Mouse (Mus musculus): Measurements from ENCODE around the gene Ehd1. TPM values are rescaled to one million over a fixed set of nuclear protein-coding genes. Genes with fewer than 3 reads are reported as not detected.
A peak's percentile ranks its signal among the peaks of the same experiment; 100 is the strongest.

Gene Ehd1
- polyA plus RNA-seq, 1 experiment from 2014 or later: 90.8 TPM

GRCm38 (mm10) chr19:6272738-6273137, 3.8 kb upstream of the Ehd1 start:
- H3K4me1 ChIP-seq: peaks cover 14% of the 10 kb centered on the region
- 0 out of 2 replicates have a peak, but pooled peaks cover 4% of the 10 kb centered on the region for H3K27me3 ChIP-seq
- H3K36me3 ChIP-seq: no peaks in the 10 kb centered on the region
- H3K9ac ChIP-seq: no peak overlapping the region
- 86% methylated on average over 4 of the region's 4 CpGs for WGBS
- ATAC-seq (ENCODE audit: low FRiP score): no peak
- H3K27ac ChIP-seq: no peak overlapping the region
- no peak overlapping the region for H3K4me2 ChIP-seq (replicated peaks)
- H3K4me3 ChIP-seq: no peak overlapping the region
- H3K9me3 ChIP-seq (replicated peaks): no peaks in the 10 kb centered on the region

DNA sequence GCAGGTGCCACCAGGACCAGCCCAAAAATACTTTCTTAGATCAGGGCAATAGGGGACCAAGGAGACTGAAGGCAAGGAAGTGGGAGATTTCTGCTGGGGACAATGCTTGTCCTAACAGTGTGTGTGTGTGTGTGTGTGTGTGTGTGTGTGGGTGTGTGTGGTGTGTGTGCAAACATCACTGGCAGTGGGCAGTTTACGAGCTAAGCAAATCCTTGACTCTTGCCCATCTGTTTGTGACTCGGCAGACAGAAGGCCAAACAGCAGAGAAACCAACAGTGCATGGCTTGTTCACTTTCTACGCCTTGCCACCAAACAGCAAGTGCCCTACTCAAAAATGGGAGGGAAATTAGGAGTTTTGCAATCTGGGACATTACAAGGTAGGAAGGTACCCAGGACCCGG, 2.9 kb upstream of the Ehd1 start:
- WGBS: 87% methylated on average over 4 of the region's 4 CpGs
- H3K4me2 ChIP-seq (replicated peaks): no peak overlapping the region
- no peak overlapping the region for H3K4me3 ChIP-seq
- H3K36me3 ChIP-seq: no peaks in the 10 kb centered on the region
- peaks cover 20% of the 10 kb centered on the region for H3K4me1 ChIP-seq
- H3K9ac ChIP-seq: no peak overlapping the region
- ATAC-seq (ENCODE audit: low FRiP score): no peak
- no peaks in the 10 kb centered on the region for H3K9me3 ChIP-seq (replicated peaks)
- 0 out of 2 replicates have a peak, but pooled peaks cover 4% of the 10 kb centered on the region for H3K27me3 ChIP-seq
- H3K27ac ChIP-seq: no peak overlapping the region

GRCm38 (mm10) chr19:6273998-6274608, 2.4 kb upstream of the Ehd1 start:
- 0 out of 2 replicates have a peak, but pooled peaks cover 4% of the 10 kb centered on the region for H3K27me3 ChIP-seq
- H3K4me1 ChIP-seq: peaks cover 25% of the 10 kb centered on the region
- no peak overlapping the region for H3K4me3 ChIP-seq
- WGBS: 94% methylated on average over 13 of the region's 13 CpGs
- no peak overlapping the region for H3K27ac ChIP-seq
- H3K4me2 ChIP-seq (replicated peaks): no peak overlapping the region
- H3K9ac ChIP-seq: no peak overlapping the region
- H3K9me3 ChIP-seq (replicated peaks): no peaks in the 10 kb centered on the region
- no peaks in the 10 kb centered on the region for H3K36me3 ChIP-seq
- no peak for ATAC-seq (ENCODE audit: low FRiP score)

GRCm38 (mm10) chr19:6275740-6276389, 660 bp upstream of the Ehd1 start:
- H3K27me3 ChIP-seq: 0 out of 2 replicates have a peak, but pooled peaks cover 2% of the 10 kb centered on the region
- ATAC-seq (ENCODE audit: low FRiP score): no peak
- H3K9ac ChIP-seq: peak overlapping the region; percentile 57
- peak overlapping the region; percentile 69 for H3K27ac ChIP-seq
- H3K4me1 ChIP-seq: peaks cover 39% of the 10 kb centered on the region
- peak overlapping the region; percentile 78 for H3K4me2 ChIP-seq (replicated peaks)
- 7% methylated on average over 15 of the region's 15 CpGs for WGBS
- no peaks in the 10 kb centered on the region for H3K9me3 ChIP-seq (replicated peaks)
- peaks cover 13% of the 10 kb centered on the region; the same call in 1 of the 2 replicates for H3K36me3 ChIP-seq
- peak overlapping the region; percentile 88 for H3K4me3 ChIP-seq

GRCm38 (mm10) chr19:6277661-6278438, 1.3 kb downstream of the Ehd1 start:
- Histone ChIP-seq H3K9ac (peak overlapping the region; percentile 82), H3K4me3 (peak overlapping the region; percentile 88), H3K36me3 (peaks cover 33% of the 10 kb centered on the region), H3K4me1 (peaks cover 39% of the 10 kb centered on the region), H3K27ac (peak overlapping the region; percentile 0; the same call in 1 of the 2 replicates), H3K27me3 (no peaks in the 10 kb centered on the region), H3K9me3 (replicated peaks) (no peaks in the 10 kb centered on the region), H3K4me2 (replicated peaks) (peak overlapping the region; percentile 78)
- ATAC-seq (ENCODE audit: low FRiP score): no peak
- 7% methylated on average over 10 of the region's 10 CpGs for WGBS

GRCm38 (mm10) chr19:6278439-6279073, 2.0 kb downstream of the Ehd1 start:
- peaks cover 40% of the 10 kb centered on the region for H3K36me3 ChIP-seq
- peaks cover 39% of the 10 kb centered on the region for H3K4me1 ChIP-seq
- WGBS: 47% methylated on average over 6 of the region's 6 CpGs
- peak overlapping the region; percentile 78 for H3K4me2 ChIP-seq (replicated peaks)
- no peak overlapping the region for H3K27ac ChIP-seq
- ATAC-seq (ENCODE audit: low FRiP score): no peak
- no peaks in the 10 kb centered on the region for H3K27me3 ChIP-seq
- H3K4me3 ChIP-seq: peak overlapping the region; percentile 88
- peak overlapping the region; percentile 82 for H3K9ac ChIP-seq
- no peaks in the 10 kb centered on the region for H3K9me3 ChIP-seq (replicated peaks)

DNA sequence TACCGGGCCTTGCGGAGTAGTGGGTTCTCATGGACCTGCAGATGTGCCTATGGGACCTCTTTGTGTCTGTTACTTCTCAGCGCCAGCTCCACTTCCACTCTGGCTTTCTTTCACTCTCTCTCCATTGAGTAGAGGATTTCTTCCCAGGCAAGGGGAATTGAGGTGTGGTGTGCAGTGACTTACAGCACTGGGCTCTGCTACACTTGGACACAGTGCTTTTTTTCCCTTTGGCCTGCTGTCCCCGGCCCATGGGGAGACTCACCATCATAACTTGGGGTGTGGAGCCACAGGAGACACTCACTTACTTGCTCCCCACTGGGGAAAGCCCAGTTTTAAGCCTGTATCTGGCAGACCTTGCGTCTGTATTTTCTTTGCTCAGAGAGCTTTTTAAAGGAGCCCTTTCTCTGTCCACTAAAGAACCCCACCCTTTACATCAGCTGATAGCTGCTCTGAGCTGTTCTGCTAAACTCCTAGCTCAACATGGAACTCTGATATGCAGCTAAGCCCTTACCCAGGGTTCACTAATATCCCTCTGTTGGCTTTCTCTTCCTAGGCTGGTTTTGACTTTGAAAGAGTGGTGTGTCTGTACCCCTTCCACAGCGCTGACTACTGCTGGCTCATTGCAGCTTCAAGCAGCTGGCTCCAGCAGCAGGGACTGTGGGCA, 3.1 kb downstream of the Ehd1 start:
- WGBS: 90% methylated on average over 6 of the region's 6 CpGs
- H3K4me3 ChIP-seq: peak overlapping the region; percentile 14; the same call in 1 of the 2 replicates

DNA sequence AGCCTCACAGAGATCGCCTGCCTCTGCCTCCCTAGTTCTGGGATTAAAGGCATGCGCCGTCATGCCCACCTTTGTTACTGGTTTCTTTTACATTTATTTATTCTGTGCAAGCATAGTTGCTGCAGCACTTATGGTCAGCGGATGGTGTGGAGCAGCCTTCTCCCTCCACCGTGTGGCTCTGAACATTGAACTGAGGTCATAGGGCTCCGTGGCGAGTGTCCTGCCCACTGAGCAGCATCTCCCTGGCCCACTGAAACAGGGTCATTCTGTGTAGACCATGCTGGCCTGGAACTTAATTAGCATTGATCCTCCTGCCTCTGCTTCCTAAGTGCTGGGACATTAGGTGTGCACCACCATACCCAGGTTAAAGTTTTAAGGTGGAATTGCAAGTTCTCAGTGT, 4.0 kb downstream of the Ehd1 start:
- Histone ChIP-seq H3K27me3 (no peaks in the 10 kb centered on the region), H3K4me1 (peaks cover 34% of the 10 kb centered on the region), H3K9me3 (replicated peaks) (no peaks in the 10 kb centered on the region), H3K4me3 (no peak overlapping the region), H3K9ac (no peak overlapping the region), H3K4me2 (replicated peaks) (no peak overlapping the region), H3K27ac (no peak overlapping the region), H3K36me3 (peaks cover 60% of the 10 kb centered on the region)
- ATAC-seq (ENCODE audit: low FRiP score): no peak
- WGBS: 87% methylated on average over 7 of the region's 7 CpGs

More for the DNA sequence above, 3.1 kb downstream of the Ehd1 start:
- Histone ChIP-seq H3K4me2 (replicated peaks) (peak overlapping the region; percentile 78), H3K27me3 (no peaks in the 10 kb centered on the region), H3K9ac (peak overlapping the region; percentile 82; the same call in 1 of the 2 replicates), H3K4me1 (peaks cover 39% of the 10 kb centered on the region), H3K27ac (no peak overlapping the region), H3K9me3 (replicated peaks) (no peaks in the 10 kb centered on the region), H3K36me3 (peaks cover 51% of the 10 kb centered on the region)
- ATAC-seq (ENCODE audit: low FRiP score): no peak

DNA sequence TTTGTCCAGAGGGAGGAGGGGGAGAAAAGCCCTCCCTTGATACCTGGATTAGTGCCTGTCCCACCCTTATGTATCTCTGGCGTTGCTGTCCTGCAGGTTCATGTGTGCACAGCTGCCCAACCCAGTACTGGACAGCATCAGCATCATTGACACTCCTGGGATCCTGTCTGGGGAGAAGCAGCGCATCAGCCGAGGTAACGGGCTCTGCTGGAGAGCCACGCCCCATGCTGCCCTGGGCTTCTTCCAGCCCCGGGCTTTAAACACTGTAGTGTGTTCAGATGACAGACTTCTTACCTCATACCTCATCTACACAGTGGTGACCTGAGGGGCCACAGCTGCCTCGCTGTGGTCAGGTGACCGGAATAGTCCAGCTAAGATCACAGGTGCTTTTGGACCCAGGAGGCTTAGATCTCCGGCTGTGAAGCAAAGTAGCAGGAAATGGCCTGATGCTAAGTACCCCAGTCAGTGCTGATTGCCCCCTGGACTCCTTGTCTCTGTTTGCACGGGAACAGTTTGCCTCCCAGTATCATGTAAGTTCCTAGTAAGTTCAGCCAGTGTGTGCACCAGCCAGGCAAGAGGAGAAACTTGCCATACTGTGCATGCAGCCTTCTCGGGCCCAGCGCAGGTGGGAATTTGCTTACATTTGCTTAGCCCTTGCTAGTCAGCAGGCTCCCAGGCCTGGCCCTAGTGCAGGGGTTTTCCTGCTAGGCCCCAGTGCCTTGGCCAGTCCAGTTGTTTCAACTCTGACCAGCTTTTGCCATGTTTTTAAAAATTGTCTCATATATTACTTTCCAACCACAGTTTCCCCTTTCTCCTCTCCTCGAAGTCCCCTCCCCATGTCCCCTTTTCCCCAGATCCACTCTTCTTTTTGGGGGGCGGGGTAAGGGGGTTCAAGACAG, 4.8 kb downstream of the Ehd1 start:
- no peak overlapping the region for H3K9ac ChIP-seq
- WGBS: 90% methylated on average over 14 of the region's 14 CpGs
- peaks cover 67% of the 10 kb centered on the region for H3K36me3 ChIP-seq
- ATAC-seq (ENCODE audit: low FRiP score): no peak
- no peaks in the 10 kb centered on the region for H3K9me3 ChIP-seq (replicated peaks)
- H3K27ac ChIP-seq: no peak overlapping the region
- H3K27me3 ChIP-seq: no peaks in the 10 kb centered on the region
- no peak overlapping the region for H3K4me3 ChIP-seq
- peaks cover 31% of the 10 kb centered on the region for H3K4me1 ChIP-seq
- no peak overlapping the region for H3K4me2 ChIP-seq (replicated peaks)

DNA sequence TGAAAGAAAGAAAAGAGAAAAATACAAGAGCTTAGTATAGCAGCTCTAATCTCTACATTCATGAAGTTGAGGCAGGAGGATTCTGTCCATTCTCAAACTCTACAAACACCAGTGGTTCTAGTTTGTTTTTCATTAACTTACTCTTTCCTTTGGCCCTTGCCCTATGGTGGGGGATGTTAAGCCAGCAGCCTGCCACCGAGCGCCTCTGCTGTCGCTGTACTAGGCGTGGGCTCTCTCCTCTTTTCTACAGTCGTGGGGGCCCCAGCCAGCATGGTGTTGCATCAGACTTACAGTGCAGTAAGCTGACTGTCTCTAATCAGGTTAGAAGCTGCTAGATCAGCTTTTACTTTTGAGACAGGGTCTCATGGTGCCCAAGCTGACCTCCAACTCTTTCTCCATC, 6.5 kb downstream of the Ehd1 start:
- WGBS: 94% methylated on average over 5 of the region's 5 CpGs
- Histone ChIP-seq H3K4me3 (no peak overlapping the region), H3K27me3 (no peaks in the 10 kb centered on the region), H3K4me2 (replicated peaks) (no peak overlapping the region), H3K36me3 (peaks cover 78% of the 10 kb centered on the region), H3K9me3 (replicated peaks) (no peaks in the 10 kb centered on the region), H3K4me1 (peaks cover 30% of the 10 kb centered on the region), H3K9ac (no peak overlapping the region), H3K27ac (no peak overlapping the region)
- ATAC-seq (ENCODE audit: low FRiP score): no peak

DNA sequence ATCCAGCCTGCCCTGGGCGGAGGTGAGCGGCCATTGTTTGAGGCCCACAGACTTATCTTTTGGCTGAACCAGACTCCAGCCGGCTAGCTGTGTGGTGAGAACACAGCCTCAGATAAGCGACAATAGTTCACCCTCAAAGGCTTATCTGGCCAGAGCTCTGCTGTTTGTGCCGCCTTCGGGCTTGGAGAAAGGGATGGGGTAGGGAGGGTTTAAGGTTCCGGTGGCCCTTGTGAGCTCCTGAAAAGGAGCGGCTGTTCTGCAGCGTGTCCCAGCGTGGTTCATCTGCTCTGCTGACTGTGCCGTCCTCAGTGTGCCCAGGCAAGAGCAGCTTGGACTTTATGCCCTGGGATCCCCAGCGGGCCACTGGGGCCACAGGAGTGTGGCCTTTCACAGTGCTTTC, 8.0 kb downstream of the Ehd1 start:
- Histone ChIP-seq H3K4me3 (no peak overlapping the region), H3K9me3 (replicated peaks) (no peaks in the 10 kb centered on the region), H3K27me3 (no peaks in the 10 kb centered on the region), H3K9ac (no peak overlapping the region), H3K27ac (no peak overlapping the region), H3K4me1 (peaks cover 15% of the 10 kb centered on the region), H3K36me3 (peaks cover 77% of the 10 kb centered on the region), H3K4me2 (replicated peaks) (no peak overlapping the region)
- 87% methylated on average over 12 of the region's 12 CpGs for WGBS
- no peak for ATAC-seq (ENCODE audit: low FRiP score)
